Mouse (Mus musculus): ENCODE results near the gene Gon4l.

The Gon4l gene

DNA sequence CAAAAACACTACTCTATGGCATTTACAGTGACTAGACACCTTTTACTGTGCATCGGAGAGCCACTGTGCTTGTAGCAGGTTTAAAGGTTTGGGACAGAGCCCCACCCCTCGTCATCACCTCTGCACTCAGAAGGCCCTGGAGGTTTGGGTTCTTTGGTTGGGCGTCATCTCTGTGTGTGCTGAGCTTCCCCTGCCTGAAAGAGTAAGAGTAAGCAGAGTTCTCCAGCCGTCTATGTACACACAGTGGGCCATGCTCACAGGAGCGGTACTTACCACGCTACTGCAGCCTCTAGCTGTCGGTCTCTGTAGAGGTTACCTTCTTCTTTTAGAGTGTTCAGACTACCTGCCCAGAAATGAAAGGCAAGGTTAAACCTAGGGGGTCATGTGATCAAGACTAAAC lies 77.6 kb downstream of the Gon4l start:
- DNase-seq (ENCODE audit: low read depth, low spot score): no peak

- DNase-seq (ENCODE audit: low read depth, low spot score): peak; percentile 96
Observed at GRCm38 (mm10) chr3:88913511-88914383, 78.7 kb downstream of the Gon4l start, which contains the start of gene Msto1. Gene Msto1 (minus strand): TSS chr3:88913999.

- DNase-seq (ENCODE audit: low read depth, low spot score): peak; percentile 19
Observed at GRCm38 (mm10) chr3:88914384-88914810, 79.4 kb downstream of the Gon4l start.

- no peak for DNase-seq (ENCODE audit: low read depth, low spot score)
Observed at GRCm38 (mm10) chr3:88918981-88919380, 84.0 kb downstream of the Gon4l start.

DNA sequence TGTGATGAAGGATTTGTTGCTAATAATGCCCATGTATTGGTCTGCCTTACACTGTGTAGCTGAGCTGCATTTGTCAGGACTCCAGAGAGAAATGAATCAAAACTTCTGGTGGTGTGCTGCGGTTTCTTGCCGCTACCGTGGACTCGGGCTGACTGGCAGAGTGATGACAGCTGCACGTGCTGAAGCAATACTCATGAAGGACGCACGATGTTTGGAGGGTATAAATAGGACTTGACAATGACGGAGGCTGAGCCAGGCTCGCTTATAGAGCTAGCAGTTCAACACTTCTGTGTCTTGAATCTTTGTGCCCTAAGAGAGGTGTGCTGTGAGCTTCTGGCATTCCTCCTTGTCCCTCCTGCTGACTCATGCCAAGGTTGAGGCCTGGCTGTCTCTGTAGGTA lies 86.4 kb downstream of the Gon4l start:
- no peak for DNase-seq (ENCODE audit: low read depth, low spot score)

- no peak for DNase-seq (ENCODE audit: low read depth, low spot score)
Observed at GRCm38 (mm10) chr3:88923989-88924591, 89.1 kb downstream of the Gon4l start.

DNA sequence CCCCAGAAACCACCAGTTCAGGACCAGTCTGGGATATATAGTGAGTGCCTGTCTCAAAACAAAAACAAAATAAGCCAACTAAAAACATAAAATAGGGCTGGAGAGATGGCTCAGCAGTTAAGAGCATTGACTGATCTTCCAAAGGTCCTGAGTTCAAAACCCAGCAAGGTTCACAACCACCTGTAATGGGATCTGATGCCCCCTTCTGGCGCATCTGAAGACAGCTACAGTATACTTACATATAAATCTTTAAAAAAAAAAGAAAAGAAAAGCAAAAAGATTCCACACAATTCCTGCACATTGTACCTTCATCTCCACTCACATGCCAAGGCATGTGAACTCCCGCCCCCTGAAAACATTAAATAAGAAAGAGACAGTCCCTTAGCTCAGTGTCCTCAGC lies 90.6 kb downstream of the Gon4l start:
- no peak for DNase-seq (ENCODE audit: low read depth, low spot score)

DNA sequence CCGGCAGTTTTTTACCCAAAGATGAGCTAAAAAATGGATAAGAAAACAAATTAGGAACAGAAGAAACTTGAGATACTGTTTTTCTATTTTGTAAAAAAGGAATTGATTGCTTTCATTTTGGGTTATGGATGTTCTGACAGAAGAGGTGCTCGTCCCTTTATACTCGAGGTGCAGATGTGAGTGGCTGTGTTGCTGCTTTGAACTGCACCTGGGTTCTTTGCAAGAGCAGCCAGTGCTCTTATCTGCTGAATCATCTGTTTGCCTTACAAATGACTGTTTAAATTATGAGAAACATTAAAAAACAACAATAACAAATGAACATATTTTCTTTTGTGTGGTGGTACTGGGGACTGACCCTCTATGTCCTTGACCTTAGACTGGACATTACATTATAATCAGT lies 94.5 kb downstream of the Gon4l start:
- DNase-seq (ENCODE audit: low read depth, low spot score): no peak

DNA sequence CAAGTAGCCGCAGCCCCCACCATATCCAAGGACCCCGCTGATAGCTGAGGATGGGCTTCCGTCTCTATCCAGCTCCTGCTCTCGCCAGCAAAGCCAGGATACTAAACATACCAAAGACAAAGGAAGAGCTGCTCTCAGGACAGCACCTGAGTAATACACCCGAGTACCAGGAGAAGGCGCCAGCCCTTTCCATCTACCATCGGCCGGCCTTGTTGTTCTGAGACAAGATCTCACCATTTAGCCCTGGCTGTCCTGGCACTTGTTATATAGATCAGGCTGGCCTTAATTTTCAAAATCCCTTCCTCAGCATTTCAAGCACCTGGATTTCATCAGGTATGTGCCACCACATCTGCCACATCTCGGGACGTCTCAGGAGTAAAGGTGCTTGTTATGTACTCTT lies 104.0 kb downstream of the Gon4l start:
- no peak for DNase-seq (ENCODE audit: low read depth, low spot score)

GRCm38 (mm10) chr3:88939749-88940148 lies 104.7 kb downstream of the Gon4l start:
- peak; percentile 85 for DNase-seq (ENCODE audit: low read depth, low spot score)

GRCm38 (mm10) chr3:88942316-88942880 lies 107.4 kb downstream of the Gon4l start:
- no peak for DNase-seq (ENCODE audit: low read depth, low spot score)

GRCm38 (mm10) chr3:88944109-88944508 lies 109.1 kb downstream of the Gon4l start:
- no peak for DNase-seq (ENCODE audit: low read depth, low spot score)

DNA sequence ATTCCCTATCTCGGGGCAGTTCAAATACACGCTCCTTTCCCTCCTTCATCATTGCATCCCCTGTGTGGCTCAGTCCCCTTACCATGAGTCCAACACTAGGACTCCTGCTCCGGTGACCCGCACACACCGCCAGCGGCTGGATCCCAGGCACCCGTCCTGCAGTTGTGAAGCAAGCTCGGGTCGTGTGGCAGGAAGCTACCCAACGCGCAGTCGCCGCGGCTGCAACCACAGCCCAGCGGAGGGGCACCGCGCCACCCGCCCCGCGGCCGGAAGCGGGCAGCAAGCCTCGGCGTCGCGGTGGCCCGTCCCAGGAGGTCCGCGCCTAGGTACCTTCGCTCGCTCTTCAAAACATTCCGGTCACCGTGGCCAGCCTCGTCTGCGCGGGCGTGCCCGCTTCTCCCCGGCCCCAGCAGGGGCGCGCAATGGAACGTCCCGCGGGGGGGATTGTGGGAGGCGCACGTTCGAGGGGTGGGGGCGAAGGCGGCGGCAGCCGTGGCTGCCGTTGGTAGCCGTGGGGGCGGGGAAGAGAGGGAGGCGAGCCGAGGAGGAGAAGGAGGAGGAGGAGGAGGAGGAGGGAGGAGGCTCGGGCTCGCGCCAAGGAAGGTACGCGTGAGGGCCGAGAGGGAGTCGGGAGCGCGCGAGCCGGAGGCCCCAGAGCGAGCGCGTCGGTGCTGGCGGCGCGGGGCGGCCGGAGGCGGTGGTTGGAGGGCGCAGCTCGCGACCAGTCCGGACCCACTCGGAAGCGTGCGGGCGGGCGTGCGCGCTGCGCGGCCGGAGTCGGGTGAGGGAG lies 115.0 kb downstream of the Gon4l start:
- DNase-seq (ENCODE audit: low read depth, low spot score): peak; percentile 86

GRCm38 (mm10) chr3:88950576-88951326 lies 115.7 kb downstream of the Gon4l start, which contains the start of the genes Ash1l and Dap3:
Gene Ash1l (plus strand): TSS chr3:88950622.
Gene Dap3 (minus strand): TSS chr3:88951181.
- DNase-seq (ENCODE audit: low read depth, low spot score): peak; percentile 83

DNA sequence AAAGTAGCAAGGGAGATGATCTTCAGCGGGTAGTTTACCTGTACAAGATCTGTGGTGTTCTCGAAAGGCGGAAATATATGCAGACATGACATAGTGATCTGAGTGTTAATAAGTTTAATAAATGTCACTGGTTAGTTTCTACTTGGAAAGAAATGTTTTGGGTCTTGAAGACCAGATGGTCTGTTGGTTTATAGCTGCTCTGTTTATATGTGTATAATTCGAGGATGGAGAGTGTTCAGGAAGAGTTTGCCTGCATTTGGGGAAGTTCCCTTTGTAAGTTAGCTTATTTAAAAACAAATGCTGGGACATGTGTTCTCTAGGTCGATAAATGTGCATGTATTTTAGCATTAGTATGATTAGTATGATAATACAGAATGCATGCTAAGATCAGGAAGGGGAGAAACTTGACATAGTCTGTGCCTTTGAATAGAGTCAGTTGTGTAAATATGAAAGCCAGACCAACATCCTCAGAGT lies 116.3 kb downstream of the Gon4l start:
- peak; percentile 13 for DNase-seq (ENCODE audit: low read depth, low spot score)

- DNase-seq (ENCODE audit: low read depth, low spot score): no peak
Observed at GRCm38 (mm10) chr3:88953246-88953645, 118.2 kb downstream of the Gon4l start.

DNA sequence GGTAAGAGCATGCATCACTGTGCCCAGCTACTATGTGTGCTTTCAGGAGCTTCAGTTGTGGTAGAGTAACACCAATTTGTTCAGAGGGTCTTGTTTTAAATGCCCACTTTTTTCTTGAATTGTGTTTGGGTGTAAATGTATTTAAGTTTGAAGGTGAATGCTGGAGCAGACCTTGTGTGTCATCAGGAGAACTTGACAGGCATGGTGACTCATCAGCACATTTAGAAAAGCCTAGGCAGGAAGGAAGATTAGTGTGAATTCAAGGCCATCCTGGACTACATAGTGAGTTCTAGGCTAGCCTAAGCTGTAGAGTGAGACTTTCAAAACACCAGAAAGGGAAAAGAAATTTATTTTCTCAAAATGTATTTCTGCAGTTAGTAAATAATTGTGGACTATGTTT lies 118.7 kb downstream of the Gon4l start:
- peak; percentile 63 for DNase-seq (ENCODE audit: low read depth, low spot score)

Measured in 3T3-L1 (cell line).